Mouse (Mus musculus) myocyte (in vitro differentiated cells): Measurements from ENCODE around the gene Relt.

Source experiments
- CEBPB ChIP-seq: IDR thresholded peaks from 2 replicates; pipeline ENCODE4 v1.6.1; 2011; ENCODE audit warnings: mild to moderate bottlenecking, moderate library complexity; ENCODE audit not compliant: poor library complexity, insufficient read depth, severe bottlenecking
- E2F4 ChIP-seq: IDR thresholded peaks from one replicate; pipeline ENCODE4 v1.6.1; 2011; ENCODE audit warnings: mild to moderate bottlenecking, control low read depth, moderate library complexity; ENCODE audit not compliant: insufficient read depth
- MAX ChIP-seq: IDR thresholded peaks from one replicate; pipeline ENCODE4 v1.6.1; 2011; ENCODE audit warnings: low read depth, mild to moderate bottlenecking, control low read depth
- MYOD1 ChIP-seq, 3 experiments: IDR thresholded peaks; one replicate each; pipeline ENCODE4 v1.6.1; 2011; ENCODE audit warnings: control low read depth in 2 of 3, low read depth in 2 of 3, mild to moderate bottlenecking in 2 of 3, moderate library complexity in 1 of 3; ENCODE audit not compliant: insufficient read length in 2 of 3, control insufficient read depth in 1 of 3
- MYOG ChIP-seq, 3 experiments: IDR thresholded peaks; one replicate each; pipeline ENCODE4 v1.6.1; 2011; ENCODE audit warnings: control low read depth in 2 of 3, low read depth in 2 of 3, mild to moderate bottlenecking in 2 of 3; ENCODE audit not compliant: insufficient read length in 2 of 3, control insufficient read depth in 1 of 3, insufficient read depth in 1 of 3
- POLR2A ChIP-seq: IDR thresholded peaks from one replicate; pipeline ENCODE4 v1.6.1; 2011; ENCODE audit warnings: low read depth, mild to moderate bottlenecking, control low read depth, moderate library complexity; ENCODE audit not compliant: insufficient read length
- POLR2AphosphoS2 ChIP-seq: IDR thresholded peaks from one replicate; pipeline ENCODE4 v1.6.1; 2011; ENCODE audit warnings: low read depth, control low read depth; ENCODE audit not compliant: insufficient read length
- REST ChIP-seq: IDR thresholded peaks from one replicate; pipeline ENCODE4 v1.6.1; 2011; ENCODE audit warnings: mild to moderate bottlenecking, control low read depth, moderate library complexity; ENCODE audit not compliant: insufficient read depth, insufficient read length
- SRF ChIP-seq: IDR thresholded peaks from one replicate; pipeline ENCODE4 v1.6.1; 2011; ENCODE audit warnings: low read depth; ENCODE audit not compliant: control insufficient read depth, insufficient read length
- TCF12 ChIP-seq: IDR thresholded peaks from one replicate; pipeline ENCODE4 v1.6.1; 2011; ENCODE audit warnings: mild to moderate bottlenecking, control low read depth; ENCODE audit not compliant: poor library complexity, insufficient read depth, severe bottlenecking
- TCF3 ChIP-seq: IDR thresholded peaks from one replicate; pipeline ENCODE4 v1.6.1; 2011; ENCODE audit warnings: low read depth, control low read depth; ENCODE audit not compliant: insufficient read length
- USF1 ChIP-seq: IDR thresholded peaks from one replicate; pipeline ENCODE4 v1.6.1; 2011; ENCODE audit warnings: low read depth, mild to moderate bottlenecking, control low read depth, moderate library complexity

- no peak for TF ChIP-seq REST
- no peak for TF ChIP-seq POLR2A
- no peak for TF ChIP-seq MYOG (IDR thresholded peaks at IDR 0.05; ENCODE audit: control insufficient read depth in 1 of 3, insufficient read depth in 1 of 3, insufficient read length in 2 of 3, low read depth in 2 of 3)
- no peak for TF ChIP-seq TCF12
- no peak for TF ChIP-seq MAX
- TF ChIP-seq USF1, result no peak
- no peak for TF ChIP-seq POLR2AphosphoS2
- no peak for TF ChIP-seq MYOD1 (IDR thresholded peaks at IDR 0.05; ENCODE audit: control insufficient read depth in 1 of 3, insufficient read length in 2 of 3, low read depth in 2 of 3)
- no peak for TF ChIP-seq E2F4
- no peak for TF ChIP-seq SRF
- TF ChIP-seq TCF3, result no peak
- no peak for TF ChIP-seq CEBPB
Measured at GRCm38 (mm10) chr7:100835711-100836110, 27.5 kb downstream of the Relt start.
